Mouse (Mus musculus) frontal cortex, postnatal 10 days (tissue): ENCODE data around the gene Msrb3.

ENCODE experiments used
- DNase-seq, 2 experiments: peaks; one replicate each; pipeline ENCODE4 v3.0.0; 2022; ENCODE audit warnings: low spot score in 2 of 2, mixed read lengths in 1 of 2

Gene Msrb3

GRCm38 (mm10) chr10:120898785-120899762 is at the start of gene Msrb3:
TSS of gene Msrb3 (minus strand) at chr10:120899101.
- DNase-seq, result peak in 1 of 2 experiments; percentile 58

DNA sequence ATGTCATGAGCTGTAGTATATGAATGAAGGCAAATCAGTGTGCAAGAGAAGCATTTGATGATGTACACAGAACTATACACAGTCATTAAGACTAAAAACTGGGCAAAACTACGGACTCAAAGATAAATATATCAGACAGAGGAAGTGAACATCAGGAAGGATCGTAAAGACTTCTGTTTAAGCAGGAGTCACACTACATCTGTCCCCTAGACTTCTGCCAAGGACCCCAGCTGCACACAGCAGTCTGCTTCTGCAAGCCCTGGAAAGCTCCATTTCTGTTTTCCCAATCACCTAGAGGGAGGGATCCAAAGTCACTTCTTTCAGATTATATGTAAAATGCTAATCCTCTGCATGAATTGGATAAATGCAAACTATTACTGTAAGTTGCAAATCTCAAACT is 49.6 kb upstream of the Msrb3 start:
- no peak for DNase-seq

DNA sequence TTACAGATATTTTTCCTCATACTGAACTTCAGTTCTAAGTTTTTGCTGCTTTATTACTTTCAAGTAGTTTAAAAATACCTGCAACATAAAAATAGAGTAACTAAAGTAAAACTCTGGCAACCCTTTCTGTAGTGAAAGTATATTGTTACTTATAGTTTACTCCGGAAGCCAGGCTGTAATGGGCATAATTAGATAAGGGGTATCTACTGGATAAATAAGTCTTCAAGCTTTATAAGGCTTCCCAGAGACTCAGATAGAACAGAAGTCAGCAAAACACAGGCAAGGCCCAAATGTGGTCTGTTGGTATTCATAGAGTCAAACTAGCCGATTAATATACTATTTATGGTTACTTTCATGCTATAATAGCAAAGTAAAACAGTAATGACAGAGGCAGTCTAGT is 48.9 kb upstream of the Msrb3 start:
- no peak for DNase-seq

- DNase-seq, result no peak
Observed at GRCm38 (mm10) chr10:120946847-120947246, 47.9 kb upstream of the Msrb3 start.

DNA sequence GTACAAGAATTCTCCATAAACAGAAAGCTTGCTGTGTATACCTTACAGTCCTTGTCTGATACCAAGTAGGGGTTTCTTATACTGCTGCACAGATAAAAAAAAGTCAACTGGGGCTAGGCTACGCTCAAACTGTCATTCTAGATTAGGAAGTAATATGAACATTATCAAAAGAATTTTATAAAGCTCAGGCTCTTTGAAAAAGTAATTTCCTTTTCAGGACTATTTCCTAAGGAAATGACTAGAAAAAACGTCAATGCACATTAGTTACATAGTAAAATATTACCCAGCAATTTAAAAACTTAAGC is 40.0 kb upstream of the Msrb3 start:
- no peak for DNase-seq

DNA sequence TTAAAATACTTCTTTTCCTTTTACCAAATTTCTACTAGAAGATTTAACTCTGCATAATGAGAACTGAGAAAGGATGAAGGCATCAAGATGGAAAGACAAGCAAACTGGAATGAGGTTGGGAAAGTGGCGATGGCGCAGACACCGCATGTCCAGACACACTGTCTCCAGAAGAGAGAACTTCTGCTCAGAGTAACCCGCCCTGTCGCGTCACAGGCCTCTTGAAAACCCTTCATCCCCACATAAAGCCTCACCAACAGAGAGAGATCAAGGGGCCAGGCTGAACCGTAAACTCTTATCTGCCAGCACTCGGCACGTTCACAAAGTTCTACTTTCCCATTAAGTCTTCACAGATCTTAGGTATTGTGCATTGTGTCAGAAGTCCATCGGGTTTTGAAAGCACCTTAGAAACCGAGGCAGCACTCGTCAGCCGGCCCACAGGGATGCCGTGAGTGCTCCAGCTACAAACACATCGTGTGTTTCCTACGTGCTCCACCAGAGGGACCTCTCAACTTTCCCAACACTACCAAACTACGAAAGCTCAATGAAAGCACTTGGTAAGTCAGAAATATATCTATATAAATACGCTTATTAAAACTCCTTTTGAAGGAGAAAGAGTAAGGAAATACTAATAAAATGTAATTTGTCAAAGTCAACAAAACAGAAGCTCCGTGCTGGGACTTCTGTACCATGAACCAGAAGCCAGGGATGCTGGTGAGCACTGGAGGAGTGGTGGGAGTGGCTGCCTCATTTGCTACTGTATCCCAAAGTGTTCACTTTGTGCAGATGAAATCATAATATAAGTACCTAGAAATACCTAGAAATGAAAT is 39.4 kb upstream of the Msrb3 start:
- peak in 1 of 2 experiments; percentile 44 for DNase-seq

GRCm38 (mm10) chr10:120929536-120929935 is 30.6 kb upstream of the Msrb3 start:
- DNase-seq, result no peak

- no peak for DNase-seq
Observed at GRCm38 (mm10) chr10:120928183-120928582, 29.3 kb upstream of the Msrb3 start.

DNA sequence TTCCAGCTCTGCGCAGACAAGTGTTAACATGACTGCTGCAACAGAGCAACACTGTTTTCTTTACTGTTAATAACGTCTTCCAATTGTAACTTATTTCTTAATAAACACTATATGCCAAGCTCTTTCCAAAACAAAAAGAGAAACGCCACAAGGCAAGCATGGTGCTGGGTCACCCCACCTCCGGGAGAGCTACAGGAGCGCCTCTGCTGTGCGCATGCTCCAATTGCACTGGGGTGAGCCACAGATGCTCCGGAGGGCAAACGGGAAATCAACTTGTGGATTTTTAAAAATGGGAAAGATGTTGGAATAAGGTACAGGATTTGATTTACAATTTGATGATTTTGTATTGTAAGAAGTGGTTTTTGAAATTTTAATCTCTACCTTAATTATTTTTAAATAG is 27.3 kb upstream of the Msrb3 start:
- DNase-seq, result no peak

- no peak for DNase-seq
Observed at GRCm38 (mm10) chr10:120921501-120921900, 22.6 kb upstream of the Msrb3 start.

GRCm38 (mm10) chr10:120920604-120921003 is 21.7 kb upstream of the Msrb3 start:
- no peak for DNase-seq

- no peak for DNase-seq
Observed at GRCm38 (mm10) chr10:120916250-120916649, 17.3 kb upstream of the Msrb3 start.

GRCm38 (mm10) chr10:120914948-120915631 is 16.2 kb upstream of the Msrb3 start:
- no peak for DNase-seq

DNA sequence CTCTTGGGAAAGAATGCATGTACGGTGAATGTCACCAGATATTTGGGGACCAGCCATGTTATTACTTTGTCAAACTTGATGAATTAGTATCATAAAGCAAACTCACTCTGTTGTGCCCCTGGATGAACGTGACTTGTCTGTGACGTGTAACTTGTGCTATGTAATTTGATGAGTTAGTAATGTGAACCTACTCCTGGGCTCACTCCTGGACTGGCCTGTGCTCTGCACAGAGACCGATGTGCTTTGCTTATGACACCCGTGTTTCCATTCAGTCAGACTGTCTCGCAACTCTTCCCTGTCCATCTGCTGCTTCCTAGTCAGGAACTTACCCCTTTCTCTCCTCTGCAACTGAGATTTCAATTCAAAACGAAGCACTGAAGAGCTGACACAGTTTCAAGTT is 15.4 kb upstream of the Msrb3 start:
- no peak for DNase-seq

DNA sequence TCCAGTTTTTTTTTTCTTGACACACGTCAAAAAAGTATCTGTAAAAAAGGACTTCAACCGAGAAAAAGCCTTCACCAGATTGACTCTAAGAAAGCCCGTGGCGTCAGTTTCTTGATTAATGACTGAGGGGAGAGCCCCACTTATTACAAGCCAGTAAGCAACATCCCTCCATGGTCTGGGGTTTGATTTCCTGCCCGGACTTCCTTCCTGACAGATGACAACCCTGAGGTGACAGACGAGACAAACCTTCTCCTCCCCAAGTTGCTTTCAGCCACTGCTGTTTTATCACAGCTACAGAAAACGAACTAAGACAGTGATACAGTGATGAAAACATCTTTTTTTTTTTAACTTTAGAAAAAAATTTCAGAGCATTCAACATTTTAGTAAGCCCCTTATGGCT is 14.9 kb upstream of the Msrb3 start:
- no peak for DNase-seq

DNA sequence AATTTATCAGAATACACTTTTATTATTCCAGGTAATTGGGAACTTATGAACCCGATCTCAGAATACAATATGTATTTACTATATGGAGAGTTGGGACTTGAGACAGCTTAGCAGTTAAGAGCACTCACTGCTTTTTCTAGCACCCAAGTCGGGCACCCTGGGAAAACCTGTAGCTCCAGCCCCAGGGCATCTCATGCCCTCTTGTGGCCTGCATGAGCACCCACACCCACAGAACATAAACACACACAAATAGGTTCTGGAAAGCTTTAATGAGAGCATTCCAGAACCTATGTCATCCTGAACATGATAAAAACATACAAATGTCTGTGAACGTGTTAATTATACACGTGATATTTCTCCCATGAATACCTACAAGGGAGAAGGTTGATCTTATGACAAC is 13.1 kb upstream of the Msrb3 start:
- no peak for DNase-seq

GRCm38 (mm10) chr10:120908776-120909574 is 10.1 kb upstream of the Msrb3 start:
- DNase-seq, result no peak

- no peak for DNase-seq
Observed at GRCm38 (mm10) chr10:120904676-120905075, 5.8 kb upstream of the Msrb3 start.

DNA sequence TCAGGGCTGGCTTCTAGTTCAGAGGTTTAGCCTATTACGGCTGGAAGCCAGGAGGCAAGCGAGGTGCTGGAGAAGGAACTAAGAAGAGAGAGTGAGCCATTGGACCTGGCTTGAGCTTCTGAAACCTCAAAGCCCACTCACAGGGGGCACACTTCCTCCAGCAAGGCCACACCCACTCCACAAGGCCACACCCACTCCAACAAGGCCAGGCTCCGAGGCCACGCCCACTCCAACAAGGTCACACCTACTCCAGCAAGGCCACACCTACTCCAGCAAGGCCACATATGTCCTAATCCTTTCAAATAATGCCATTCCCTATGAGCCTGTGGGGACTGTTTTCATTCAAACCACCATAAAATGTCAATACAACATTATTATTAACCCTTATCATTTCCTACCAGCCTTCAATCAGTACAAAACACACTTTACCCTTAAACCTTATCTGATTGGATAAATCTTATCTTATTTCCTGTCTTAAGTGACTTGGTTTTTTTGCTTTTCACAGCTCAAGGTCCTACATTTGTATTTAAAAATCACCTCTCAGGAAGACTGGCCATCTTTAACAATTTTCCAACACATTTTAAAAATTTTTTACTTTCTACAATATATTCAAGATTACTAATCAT is 5.1 kb upstream of the Msrb3 start:
- no peak for DNase-seq

GRCm38 (mm10) chr10:120901746-120902145 is 2.8 kb upstream of the Msrb3 start:
- DNase-seq, result no peak

DNA sequence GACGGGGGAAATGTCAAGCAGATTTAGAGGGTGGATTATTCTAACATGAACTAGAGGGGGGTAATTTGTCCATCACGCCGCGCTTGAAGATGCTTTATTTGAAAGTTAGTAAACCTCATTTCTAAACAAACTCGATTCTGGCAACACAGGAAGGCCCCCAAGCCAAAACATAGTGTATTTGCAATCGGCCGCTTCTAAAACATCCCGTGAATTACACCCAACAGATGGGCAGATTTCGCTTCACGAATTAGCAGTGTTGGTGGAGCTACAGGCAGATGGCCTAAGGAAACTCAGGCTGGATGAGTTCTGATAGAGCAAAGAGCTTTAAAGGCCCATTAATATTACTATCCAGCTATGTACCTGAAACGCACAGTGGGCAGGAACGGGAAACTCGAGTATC is 1.2 kb upstream of the Msrb3 start:
- DNase-seq, result no peak
